Mouse (Mus musculus) myocyte (in vitro differentiated cells): ENCODE results near the gene Harbi1. TPM values are rescaled to one million over a fixed set of nuclear protein-coding genes. Genes with fewer than 3 reads are reported as not detected.
A peak's percentile ranks its signal among the peaks of the same experiment; 100 is the strongest.
"Not testable (repeated sequence)": the region's sequence is repeated elsewhere in the genome, so short reads cannot be mapped to it uniquely, and the experiment has no call there.

Experiments used
- H3K27me3 ChIP-seq: one replicate; pipeline ENCODE4 v1.6.1; 2011; ENCODE audit not compliant: control insufficient read depth, insufficient read depth, insufficient read length
- H3K36me3 ChIP-seq: one replicate; pipeline ENCODE4 v1.6.1; 2011; ENCODE audit not compliant: control insufficient read depth, insufficient read depth
- H3K4me2 ChIP-seq: one replicate; pipeline ENCODE4 v1.6.1; 2011; ENCODE audit warnings: low read depth, control low read depth
- H3K4me3 ChIP-seq: one replicate; pipeline ENCODE4 v1.5.1; 2011; ENCODE audit warnings: mild to moderate bottlenecking, control low read depth, moderate library complexity
- H3K79me2 ChIP-seq: one replicate; pipeline ENCODE4 v1.6.1; 2011; ENCODE audit not compliant: control insufficient read depth, insufficient read depth
- H3ac ChIP-seq: one replicate; pipeline ENCODE4 v1.6.1; 2011; ENCODE audit not compliant: control insufficient read depth, insufficient read length
- CEBPB ChIP-seq: IDR thresholded peaks from 2 replicates; pipeline ENCODE4 v1.6.1; 2011; ENCODE audit warnings: mild to moderate bottlenecking, moderate library complexity; ENCODE audit not compliant: poor library complexity, insufficient read depth, severe bottlenecking
- E2F4 ChIP-seq: IDR thresholded peaks from one replicate; pipeline ENCODE4 v1.6.1; 2011; ENCODE audit warnings: mild to moderate bottlenecking, control low read depth, moderate library complexity; ENCODE audit not compliant: insufficient read depth
- MAX ChIP-seq: IDR thresholded peaks from one replicate; pipeline ENCODE4 v1.6.1; 2011; ENCODE audit warnings: low read depth, mild to moderate bottlenecking, control low read depth
- MYOD1 ChIP-seq, 3 experiments: IDR thresholded peaks; one replicate each; pipeline ENCODE4 v1.6.1; 2011; ENCODE audit warnings: control low read depth in 2 of 3, low read depth in 2 of 3, mild to moderate bottlenecking in 2 of 3, moderate library complexity in 1 of 3; ENCODE audit not compliant: insufficient read length in 2 of 3, control insufficient read depth in 1 of 3
- MYOG ChIP-seq, 3 experiments: IDR thresholded peaks; one replicate each; pipeline ENCODE4 v1.6.1; 2011; ENCODE audit warnings: control low read depth in 2 of 3, low read depth in 2 of 3, mild to moderate bottlenecking in 2 of 3; ENCODE audit not compliant: insufficient read length in 2 of 3, control insufficient read depth in 1 of 3, insufficient read depth in 1 of 3
- POLR2A ChIP-seq: IDR thresholded peaks from one replicate; pipeline ENCODE4 v1.6.1; 2011; ENCODE audit warnings: low read depth, mild to moderate bottlenecking, control low read depth, moderate library complexity; ENCODE audit not compliant: insufficient read length
- POLR2AphosphoS2 ChIP-seq: IDR thresholded peaks from one replicate; pipeline ENCODE4 v1.6.1; 2011; ENCODE audit warnings: low read depth, control low read depth; ENCODE audit not compliant: insufficient read length
- REST ChIP-seq: IDR thresholded peaks from one replicate; pipeline ENCODE4 v1.6.1; 2011; ENCODE audit warnings: mild to moderate bottlenecking, control low read depth, moderate library complexity; ENCODE audit not compliant: insufficient read depth, insufficient read length
- SRF ChIP-seq: IDR thresholded peaks from one replicate; pipeline ENCODE4 v1.6.1; 2011; ENCODE audit warnings: low read depth; ENCODE audit not compliant: control insufficient read depth, insufficient read length
- TCF12 ChIP-seq: IDR thresholded peaks from one replicate; pipeline ENCODE4 v1.6.1; 2011; ENCODE audit warnings: mild to moderate bottlenecking, control low read depth; ENCODE audit not compliant: poor library complexity, insufficient read depth, severe bottlenecking
- TCF3 ChIP-seq: IDR thresholded peaks from one replicate; pipeline ENCODE4 v1.6.1; 2011; ENCODE audit warnings: low read depth, control low read depth; ENCODE audit not compliant: insufficient read length
- USF1 ChIP-seq: IDR thresholded peaks from one replicate; pipeline ENCODE4 v1.6.1; 2011; ENCODE audit warnings: low read depth, mild to moderate bottlenecking, control low read depth, moderate library complexity
- polyA plus RNA-seq: library from polyadenylated mRNA; unstranded; fragments of >200 nt; fragmentation: generic; extraction: Trizol; gene quantifications from one replicate; pipeline ENCODE4 v1.2.1, GENCODE M21; 2012; ENCODE audit warnings: missing spikeins

Gene Harbi1
- polyA plus RNA-seq, 1 experiment = 5.1 TPM

DNA sequence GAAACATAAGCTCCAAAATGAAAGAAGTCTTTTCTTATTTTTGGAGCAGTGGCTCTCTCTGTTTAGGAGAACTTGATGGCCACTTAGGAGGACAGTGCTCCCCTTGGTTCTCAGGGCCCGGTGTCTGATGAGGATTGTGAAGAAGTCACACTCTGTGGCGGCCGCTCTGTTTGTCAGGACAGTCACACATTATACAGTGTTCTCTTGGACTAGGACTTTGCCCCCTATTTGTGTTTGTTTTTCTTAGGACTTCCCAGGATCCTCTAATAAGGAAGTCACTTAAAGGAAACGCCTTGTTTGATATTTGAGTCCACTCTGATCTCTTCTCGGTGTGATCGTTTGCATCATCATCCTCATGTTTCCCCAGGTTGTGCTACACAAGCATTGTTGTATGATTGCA lies 7.6 kb downstream of the Harbi1 start:
- no peaks in the 10 kb centered on the region for H3K79me2 ChIP-seq

DNA sequence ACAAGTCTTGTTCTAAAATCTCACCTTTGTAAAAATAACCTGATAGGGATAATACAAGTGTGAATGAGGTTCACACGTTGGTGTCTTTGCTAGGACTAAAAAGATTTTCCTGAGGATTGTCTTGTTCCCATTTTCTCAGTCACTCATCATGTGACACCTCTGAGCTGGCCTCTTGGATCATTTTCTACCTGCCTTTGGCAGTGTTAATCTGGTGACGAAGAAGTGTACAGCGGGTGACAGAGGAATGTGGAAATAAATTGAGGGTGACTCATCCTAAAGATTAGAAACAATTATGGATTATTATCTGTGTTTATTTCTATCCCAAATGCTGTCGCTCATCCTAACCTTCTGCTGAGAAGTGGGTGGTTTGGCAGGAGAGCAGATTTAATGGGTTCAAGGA lies 12.7 kb downstream of the Harbi1 start:
- H3K4me2 ChIP-seq = no peak overlapping the region
- H3K27me3 ChIP-seq = peaks cover 4% of the 10 kb centered on the region
- TF ChIP-seq POLR2A (no peak), TCF3 (no peak), E2F4 (no peak), CEBPB (no peak), USF1 (no peak), REST (no peak), MAX (no peak), MYOD1 (IDR thresholded peaks at IDR 0.05; ENCODE audit: control insufficient read depth in 1 of 3, insufficient read length in 2 of 3, low read depth in 2 of 3) (no peak), MYOG (IDR thresholded peaks at IDR 0.05; ENCODE audit: control insufficient read depth in 1 of 3, insufficient read depth in 1 of 3, insufficient read length in 2 of 3, low read depth in 2 of 3) (no peak), TCF12 (no peak), POLR2AphosphoS2 (no peak), SRF (no peak)
- H3K79me2 ChIP-seq = no peaks in the 10 kb centered on the region
- H3K4me3 ChIP-seq = no peak overlapping the region
- peaks cover 5% of the 10 kb centered on the region for H3K36me3 ChIP-seq
- no peak overlapping the region for H3ac ChIP-seq

More for the DNA sequence above, 7.6 kb downstream of the Harbi1 start:
- no peaks in the 10 kb centered on the region for H3K27me3 ChIP-seq
- H3K36me3 ChIP-seq = peaks cover 5% of the 10 kb centered on the region
- H3K4me2 ChIP-seq = no peak overlapping the region
- TF ChIP-seq MAX (no peak), TCF3 (no peak), USF1 (no peak), E2F4 (no peak), POLR2AphosphoS2 (no peak), TCF12 (no peak), MYOG (IDR thresholded peaks at IDR 0.05; ENCODE audit: control insufficient read depth in 1 of 3, insufficient read depth in 1 of 3, insufficient read length in 2 of 3, low read depth in 2 of 3) (no peak), CEBPB (no peak), SRF (no peak), POLR2A (no peak), REST (no peak), MYOD1 (IDR thresholded peaks at IDR 0.05; ENCODE audit: control insufficient read depth in 1 of 3, insufficient read length in 2 of 3, low read depth in 2 of 3) (no peak)
- no peak overlapping the region for H3ac ChIP-seq
- no peak overlapping the region for H3K4me3 ChIP-seq

- peaks cover 4% of the 10 kb centered on the region for H3K27me3 ChIP-seq
- TF ChIP-seq TCF12 (no peak), MAX (no peak), CEBPB (no peak), POLR2AphosphoS2 (no peak), TCF3 (no peak), SRF (no peak)
- no peak overlapping the region for H3K4me2 ChIP-seq
- H3K79me2 ChIP-seq = no peaks in the 10 kb centered on the region
- no peak overlapping the region for H3K4me3 ChIP-seq
- no peak overlapping the region for H3ac ChIP-seq
- H3K36me3 ChIP-seq = peaks cover 5% of the 10 kb centered on the region
Measured at GRCm38 (mm10) chr2:91723951-91724350, 13.3 kb downstream of the Harbi1 start.

- Histone ChIP-seq H3K4me3 (no peak overlapping the region), H3K4me2 (peak overlapping the region; percentile 13), H3K36me3 (peaks cover 5% of the 10 kb centered on the region), H3ac (no peak overlapping the region), H3K27me3 (peaks cover 4% of the 10 kb centered on the region), H3K79me2 (no peaks in the 10 kb centered on the region)
- TF ChIP-seq USF1 (no peak), CEBPB (no peak), SRF (no peak), TCF12 (no peak), POLR2A (no peak), POLR2AphosphoS2 (no peak), MAX (no peak), REST (no peak), E2F4 (no peak), MYOD1 (IDR thresholded peaks at IDR 0.05; ENCODE audit: control insufficient read depth in 1 of 3, insufficient read length in 2 of 3, low read depth in 2 of 3) (no peak), MYOG (IDR thresholded peaks at IDR 0.05; ENCODE audit: control insufficient read depth in 1 of 3, insufficient read depth in 1 of 3, insufficient read length in 2 of 3, low read depth in 2 of 3) (no peak), TCF3 (no peak)
Measured at GRCm38 (mm10) chr2:91724716-91725115, 14.1 kb downstream of the Harbi1 start.

GRCm38 (mm10) chr2:91725476-91725875 lies 14.8 kb downstream of the Harbi1 start:
- not testable (repeated sequence) for H3K4me3 ChIP-seq, H3K36me3 ChIP-seq, H3K4me2 ChIP-seq, H3K79me2 ChIP-seq, H3K27me3 ChIP-seq, H3ac ChIP-seq
